Mouse (Mus musculus): ENCODE results near the gene Gap43. TPM values are rescaled to one million over a fixed set of nuclear protein-coding genes. Genes with fewer than 3 reads are reported as not detected.
A peak's percentile ranks its signal among the peaks of the same experiment; 100 is the strongest.

The Gap43 gene
- polyA plus RNA-seq, 1 experiment from 2014 or later: 1,991 TPM

DNA sequence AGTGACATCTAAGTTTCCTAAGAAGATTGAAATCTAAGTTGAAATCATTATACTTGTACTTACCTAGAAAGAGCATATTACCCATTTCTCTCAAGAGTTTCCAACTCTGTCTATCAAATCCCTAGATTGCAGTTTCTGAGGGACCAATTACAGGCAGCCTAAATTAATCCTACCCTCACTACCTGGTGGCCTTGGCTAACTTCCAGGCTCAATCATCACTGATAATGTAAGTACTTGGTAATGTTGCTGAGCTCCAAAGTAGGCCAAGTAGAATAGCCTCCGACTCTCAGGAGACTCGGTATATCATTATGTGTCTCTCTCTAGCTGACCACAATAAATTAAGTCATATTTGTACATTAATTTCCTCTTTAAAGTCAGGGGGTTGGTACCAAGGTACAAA is 62.7 kb downstream of the Gap43 start:
- no peak for ATAC-seq
- no peak overlapping the region for H3K27ac ChIP-seq (ENCODE audit: low read length)
- 82% methylated on average over 2 of the region's 2 CpGs for WGBS

DNA sequence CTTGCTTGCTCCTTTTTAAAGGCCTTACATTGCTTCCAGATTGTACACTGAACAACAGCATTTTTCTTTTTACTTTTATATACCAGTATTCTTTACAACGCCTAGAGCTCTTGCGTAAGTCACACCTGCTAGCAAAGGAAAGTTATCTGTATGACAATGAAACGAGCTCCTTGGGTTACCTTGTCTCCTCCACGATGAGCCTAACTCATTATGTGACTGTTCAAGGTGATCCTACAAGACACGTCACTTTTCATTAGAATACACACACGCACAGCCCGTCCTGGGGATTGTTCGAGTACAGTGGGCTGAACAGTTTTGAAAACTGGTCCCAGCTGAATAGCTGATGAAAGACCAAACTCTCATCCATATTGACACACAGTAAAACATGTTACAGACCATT is 63.2 kb downstream of the Gap43 start:
- 58% methylated on average over 8 of the region's 8 CpGs for WGBS
- Histone ChIP-seq H3K4me1 (ENCODE audit: control insufficient read depth, insufficient read depth, low read length) (peaks cover 24% of the 10 kb centered on the region), H3K27ac (ENCODE audit: low read length) (peak overlapping the region; percentile 32; the same call in 1 of the 2 replicates), H3K27me3 (ENCODE audit: control insufficient read depth, insufficient read depth, low read depth, low read length) (no peaks in the 10 kb centered on the region), H3K9ac (ENCODE audit: low read depth, low read length) (no peak overlapping the region), H3K4me2 (ENCODE audit: low read length) (no peak overlapping the region), H3K36me3 (ENCODE audit: control insufficient read depth, insufficient read depth, low read length) (no peaks in the 10 kb centered on the region; the same call in 1 of the 2 replicates), H3K4me3 (ENCODE audit: low read depth, low read length) (no peak overlapping the region), H3K9me3 (replicated peaks; ENCODE audit: control insufficient read depth, low read length, poor library complexity, severe bottlenecking) (no peaks in the 10 kb centered on the region)
- no peak for ATAC-seq

More for the DNA sequence above, 62.7 kb downstream of the Gap43 start:
- H3K9me3 ChIP-seq (replicated peaks; ENCODE audit: control insufficient read depth, low read length, poor library complexity, severe bottlenecking): no peaks in the 10 kb centered on the region
- peaks cover 3% of the 10 kb centered on the region for H3K36me3 ChIP-seq (ENCODE audit: control insufficient read depth, insufficient read depth, low read length)
- H3K4me1 ChIP-seq (ENCODE audit: control insufficient read depth, insufficient read depth, low read length): peaks cover 24% of the 10 kb centered on the region
- H3K4me3 ChIP-seq (ENCODE audit: low read depth, low read length): no peak overlapping the region
- no peak overlapping the region for H3K4me2 ChIP-seq (ENCODE audit: low read length)
- no peak overlapping the region for H3K9ac ChIP-seq (ENCODE audit: low read depth, low read length)
- H3K27me3 ChIP-seq (ENCODE audit: control insufficient read depth, insufficient read depth, low read depth, low read length): no peaks in the 10 kb centered on the region

DNA sequence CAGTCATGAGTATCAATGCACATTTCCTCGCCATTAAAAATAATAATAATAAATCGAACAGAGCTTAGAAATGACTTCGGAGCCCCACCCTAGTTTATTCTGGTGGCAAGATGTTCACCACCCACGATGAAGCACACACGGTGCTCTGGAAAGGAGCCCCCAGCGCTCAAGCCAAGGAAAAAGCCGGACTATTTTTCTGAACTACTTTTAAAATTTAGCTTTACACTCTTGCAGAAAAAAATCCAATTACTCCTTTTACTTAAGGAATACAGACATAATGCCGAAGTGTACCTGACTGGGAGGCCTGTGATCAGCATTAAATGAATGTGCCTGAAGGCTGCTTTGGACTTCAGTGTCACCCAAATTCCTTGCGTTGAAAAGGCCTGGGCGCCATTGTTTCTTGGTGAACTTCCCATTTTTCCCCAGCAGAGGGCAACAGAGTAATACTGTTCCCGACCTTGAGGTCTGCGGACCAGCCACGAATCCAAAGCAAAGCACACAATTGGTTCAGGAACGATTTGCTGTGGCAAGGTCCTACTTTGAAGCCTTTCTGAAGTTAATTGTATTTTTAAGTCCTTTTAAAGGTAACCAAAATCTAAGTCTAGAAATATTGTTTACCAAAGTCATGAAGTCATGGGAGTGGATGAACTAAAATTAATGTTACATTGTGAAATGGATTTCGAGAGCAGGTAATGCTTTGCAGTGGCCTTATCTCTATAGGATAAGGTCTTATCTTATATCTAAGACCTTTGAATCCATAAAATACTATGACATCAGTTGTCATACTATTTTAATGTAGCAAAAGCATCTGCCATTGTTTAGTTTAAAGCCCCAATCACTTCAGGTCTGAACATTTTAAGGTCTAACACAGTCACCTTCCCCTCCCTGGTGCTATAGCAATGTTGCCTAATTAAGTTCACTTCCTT is 64.0 kb downstream of the Gap43 start:
- H3K9me3 ChIP-seq (replicated peaks; ENCODE audit: control insufficient read depth, low read length, poor library complexity, severe bottlenecking): no peaks in the 10 kb centered on the region
- no peak overlapping the region for H3K4me3 ChIP-seq (ENCODE audit: low read depth, low read length)
- peak overlapping the region; percentile 70 for H3K27ac ChIP-seq (ENCODE audit: low read length)
- H3K4me1 ChIP-seq (ENCODE audit: control insufficient read depth, insufficient read depth, low read length): peaks cover 24% of the 10 kb centered on the region
- H3K9ac ChIP-seq (ENCODE audit: low read depth, low read length): no peak overlapping the region
- H3K36me3 ChIP-seq (ENCODE audit: control insufficient read depth, insufficient read depth, low read length): no peaks in the 10 kb centered on the region; the same call in 1 of the 2 replicates
- peak overlapping the region; percentile 29 for H3K4me2 ChIP-seq (ENCODE audit: low read length)
- 32% methylated on average over 15 of the region's 15 CpGs for WGBS
- peak; percentile 75 for ATAC-seq
- no peaks in the 10 kb centered on the region for H3K27me3 ChIP-seq (ENCODE audit: control insufficient read depth, insufficient read depth, low read depth, low read length)

DNA sequence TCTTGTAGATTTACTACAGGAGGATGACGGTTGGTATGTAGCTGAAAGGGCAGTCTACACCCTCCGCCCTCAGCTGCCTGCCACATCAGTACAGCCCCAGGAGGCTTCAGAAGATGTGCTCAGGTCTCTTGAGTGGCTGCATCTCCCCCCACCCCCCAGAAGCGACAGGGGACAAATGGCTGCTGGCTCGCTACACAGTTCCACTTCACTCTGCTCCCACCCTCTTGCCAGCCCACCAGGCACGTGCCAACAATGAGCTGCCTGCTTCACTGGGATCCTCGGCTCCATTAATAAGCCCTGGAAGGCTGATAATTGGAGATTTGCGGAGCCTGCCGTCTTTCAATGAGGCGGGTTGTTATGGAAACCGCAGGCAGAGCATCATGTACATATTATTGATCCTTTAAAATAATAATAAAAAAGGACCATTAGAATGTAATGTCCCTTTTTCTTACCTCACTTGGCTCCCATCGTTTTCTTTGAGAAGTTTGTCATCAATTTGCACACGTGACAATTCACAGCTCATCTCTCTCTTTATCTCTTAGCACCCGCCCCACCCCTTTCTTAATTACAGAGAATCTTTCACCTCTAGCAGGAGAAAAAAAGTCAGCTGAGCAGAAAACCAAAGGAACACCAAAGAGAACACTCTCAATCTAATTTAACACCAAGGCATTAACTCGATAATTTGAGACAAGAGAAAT is 64.8 kb downstream of the Gap43 start:
- peak overlapping the region; percentile 29 for H3K4me2 ChIP-seq (ENCODE audit: low read length)
- peak; percentile 69 for ATAC-seq
- no peaks in the 10 kb centered on the region for H3K27me3 ChIP-seq (ENCODE audit: control insufficient read depth, insufficient read depth, low read depth, low read length)
- H3K4me1 ChIP-seq (ENCODE audit: control insufficient read depth, insufficient read depth, low read length): peaks cover 24% of the 10 kb centered on the region
- H3K4me3 ChIP-seq (ENCODE audit: low read depth, low read length): no peak overlapping the region
- WGBS: 13% methylated on average over 14 of the region's 14 CpGs
- H3K36me3 ChIP-seq (ENCODE audit: control insufficient read depth, insufficient read depth, low read length): no peaks in the 10 kb centered on the region; the same call in 1 of the 2 replicates
- no peaks in the 10 kb centered on the region for H3K9me3 ChIP-seq (replicated peaks; ENCODE audit: control insufficient read depth, low read length, poor library complexity, severe bottlenecking)
- H3K9ac ChIP-seq (ENCODE audit: low read depth, low read length): no peak overlapping the region; the same call in 1 of the 2 replicates
- H3K27ac ChIP-seq (ENCODE audit: low read length): peak overlapping the region; percentile 70

DNA sequence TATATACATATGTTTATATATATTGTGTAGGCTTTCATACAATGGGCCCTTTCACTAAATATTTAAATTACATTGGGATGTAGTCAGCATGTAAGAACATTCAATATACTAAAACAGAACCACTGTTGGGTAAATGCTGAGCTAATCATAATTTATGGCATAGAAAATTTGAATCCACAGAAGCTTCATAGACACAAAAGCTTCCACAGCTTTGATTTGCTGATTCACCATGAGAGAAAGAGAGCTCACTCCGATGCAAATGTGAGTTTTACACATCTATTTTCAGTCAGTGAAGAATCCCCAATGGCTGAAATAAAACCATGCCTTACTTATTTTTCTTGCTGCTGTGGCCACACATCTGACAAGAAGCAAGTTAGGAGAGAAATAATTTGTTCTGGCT is 69.2 kb downstream of the Gap43 start:
- ATAC-seq: no peak
- Histone ChIP-seq H3K4me3 (ENCODE audit: low read depth, low read length) (no peak overlapping the region), H3K9me3 (replicated peaks; ENCODE audit: control insufficient read depth, low read length, poor library complexity, severe bottlenecking) (no peaks in the 10 kb centered on the region), H3K27me3 (ENCODE audit: control insufficient read depth, insufficient read depth, low read depth, low read length) (no peaks in the 10 kb centered on the region), H3K9ac (ENCODE audit: low read depth, low read length) (no peak overlapping the region), H3K27ac (ENCODE audit: low read length) (no peak overlapping the region), H3K4me2 (ENCODE audit: low read length) (no peak overlapping the region), H3K4me1 (ENCODE audit: control insufficient read depth, insufficient read depth, low read length) (peaks cover 30% of the 10 kb centered on the region), H3K36me3 (ENCODE audit: control insufficient read depth, insufficient read depth, low read length) (no peaks in the 10 kb centered on the region)
- 67% methylated on average over 1 of the region's 1 CpGs for WGBS

DNA sequence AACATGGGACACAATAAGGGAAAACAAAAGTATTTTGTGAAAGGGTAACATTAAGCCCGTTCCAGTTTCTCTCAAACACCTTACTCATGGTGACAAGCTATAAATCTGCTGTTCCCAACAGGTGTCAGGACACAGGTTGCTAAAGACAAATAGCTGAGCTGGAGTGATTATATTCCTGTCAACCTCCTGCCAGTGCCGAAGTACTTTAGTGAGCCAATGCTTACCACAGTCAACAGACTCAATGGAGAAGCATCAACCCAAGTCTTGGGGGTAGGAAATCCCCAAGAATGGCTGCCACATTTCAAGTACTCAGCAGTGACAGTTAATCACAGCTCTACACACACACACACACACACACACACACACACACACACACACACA is 70.9 kb downstream of the Gap43 start:
- Histone ChIP-seq H3K4me2 (ENCODE audit: low read length) (no peak overlapping the region), H3K36me3 (ENCODE audit: control insufficient read depth, insufficient read depth, low read length) (no peaks in the 10 kb centered on the region), H3K27ac (ENCODE audit: low read length) (no peak overlapping the region; the same call in none of the 2 replicates), H3K27me3 (ENCODE audit: control insufficient read depth, insufficient read depth, low read depth, low read length) (no peaks in the 10 kb centered on the region), H3K4me3 (ENCODE audit: low read depth, low read length) (no peak overlapping the region), H3K4me1 (ENCODE audit: control insufficient read depth, insufficient read depth, low read length) (peaks cover 18% of the 10 kb centered on the region), H3K9me3 (replicated peaks; ENCODE audit: control insufficient read depth, low read length, poor library complexity, severe bottlenecking) (no peaks in the 10 kb centered on the region), H3K9ac (ENCODE audit: low read depth, low read length) (no peak overlapping the region)
- 32% methylated on average over 2 of the region's 2 CpGs for WGBS
- peak; percentile 30; the same call in 1 of the 2 replicates for ATAC-seq

DNA sequence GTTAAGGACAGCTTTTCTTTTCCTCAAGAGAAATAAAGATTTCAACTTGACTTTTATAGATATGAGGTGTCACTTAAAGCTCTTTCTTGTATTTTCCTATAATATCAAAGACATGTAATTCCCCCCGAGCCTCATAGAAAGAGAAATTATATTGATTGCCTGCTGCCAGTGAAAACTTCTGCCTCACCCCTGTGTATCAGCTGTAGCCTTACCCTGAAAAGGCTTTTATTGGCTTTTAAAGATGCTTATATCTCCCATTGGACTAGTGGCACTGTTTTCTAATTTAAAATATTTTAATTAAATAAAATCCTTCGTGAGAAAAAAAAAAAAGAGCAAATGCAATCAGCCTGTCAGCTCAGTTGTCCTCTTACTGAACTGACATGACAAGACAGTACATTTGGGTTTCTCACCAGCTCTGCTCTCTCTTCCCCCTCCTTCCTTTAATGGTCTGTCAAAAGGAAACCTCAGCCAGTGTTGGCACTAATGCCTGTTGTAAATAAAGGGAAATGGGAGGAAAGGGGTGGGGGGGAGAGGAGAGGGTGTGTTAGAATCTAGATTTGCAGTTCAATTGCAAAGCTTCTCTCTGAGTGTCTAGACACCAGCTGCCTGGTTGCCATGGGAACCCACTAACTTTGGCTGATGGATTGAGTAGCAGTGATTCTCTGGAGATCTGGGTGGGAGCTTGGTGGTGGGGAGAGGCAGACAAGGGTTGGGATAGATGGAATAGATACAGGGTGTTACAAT is 71.4 kb downstream of the Gap43 start:
- peak; percentile 87 for ATAC-seq
- Histone ChIP-seq H3K4me2 (ENCODE audit: low read length) (no peak overlapping the region), H3K4me3 (ENCODE audit: low read depth, low read length) (no peak overlapping the region), H3K36me3 (ENCODE audit: control insufficient read depth, insufficient read depth, low read length) (no peaks in the 10 kb centered on the region), H3K4me1 (ENCODE audit: control insufficient read depth, insufficient read depth, low read length) (peaks cover 18% of the 10 kb centered on the region), H3K27me3 (ENCODE audit: control insufficient read depth, insufficient read depth, low read depth, low read length) (no peaks in the 10 kb centered on the region), H3K9ac (ENCODE audit: low read depth, low read length) (no peak overlapping the region), H3K27ac (ENCODE audit: low read length) (peak overlapping the region; percentile 39), H3K9me3 (replicated peaks; ENCODE audit: control insufficient read depth, low read length, poor library complexity, severe bottlenecking) (no peaks in the 10 kb centered on the region)
- WGBS: 19% methylated on average over 2 of the region's 2 CpGs

DNA sequence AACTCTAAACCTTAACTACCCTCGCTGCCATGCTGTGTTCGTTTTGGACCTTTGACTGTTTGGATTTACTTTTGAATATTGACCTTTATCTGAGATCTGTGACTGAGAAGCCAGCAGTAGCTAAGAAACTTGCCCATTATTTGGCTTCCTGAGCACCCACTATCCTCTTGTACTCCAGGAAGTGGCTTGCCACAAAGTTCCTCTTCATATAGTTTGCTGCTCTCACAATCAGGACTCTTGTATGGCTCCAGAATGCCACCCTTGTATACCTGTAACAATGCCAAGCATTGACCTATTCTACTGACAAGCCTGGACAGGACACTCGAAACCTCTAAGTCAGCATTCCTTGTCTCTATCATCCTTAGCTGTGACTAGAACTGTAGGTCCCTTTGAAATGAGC is 75.3 kb downstream of the Gap43 start:
- H3K9ac ChIP-seq (ENCODE audit: low read depth, low read length): no peak overlapping the region
- no peak overlapping the region for H3K27ac ChIP-seq (ENCODE audit: low read length)
- peaks cover 17% of the 10 kb centered on the region for H3K4me1 ChIP-seq (ENCODE audit: control insufficient read depth, insufficient read depth, low read length)
- no peak overlapping the region for H3K4me3 ChIP-seq (ENCODE audit: low read depth, low read length)
- ATAC-seq: no peak
- H3K9me3 ChIP-seq (replicated peaks; ENCODE audit: control insufficient read depth, low read length, poor library complexity, severe bottlenecking): no peaks in the 10 kb centered on the region
- 84% methylated on average over 3 of the region's 3 CpGs for WGBS
- H3K36me3 ChIP-seq (ENCODE audit: control insufficient read depth, insufficient read depth, low read length): no peaks in the 10 kb centered on the region
- no peaks in the 10 kb centered on the region for H3K27me3 ChIP-seq (ENCODE audit: control insufficient read depth, insufficient read depth, low read depth, low read length)
- H3K4me2 ChIP-seq (ENCODE audit: low read length): no peak overlapping the region

Data from midbrain, embryonic 16.5 days (tissue).